Mouse (Mus musculus): Measurements from ENCODE around the gene Cmah. TPM values are rescaled to one million over a fixed set of nuclear protein-coding genes. Genes with fewer than 3 reads are reported as not detected.

The Cmah gene
- total and polyA plus RNA-seq, 3 experiments = 1.4 to 2.2 TPM; not detected in 1

- TF ChIP-seq CTCF (IDR thresholded peaks at IDR 0.05 in 2 of 3, conservative IDR thresholded peaks at IDR 0.05 in 1 of 3; ENCODE audit: control insufficient read depth in 1 of 3, insufficient read depth in 1 of 3, low read depth in 2 of 3, low read length in 3 of 3, poor library complexity in 1 of 3, severe bottlenecking in 1 of 3) = no peak
- TF ChIP-seq GATA1 (IDR thresholded peaks at IDR 0.05; ENCODE audit: low read depth, low read length) = peak; percentile 56
- no peak for TF ChIP-seq HCFC1 (IDR thresholded peaks at IDR 0.05; ENCODE audit: low read depth, low read length)
- TF ChIP-seq MAFK (IDR thresholded peaks at IDR 0.05; ENCODE audit: borderline replicate concordance, low read depth, low read length) = no peak
- no peak for TF ChIP-seq ELF1 (IDR thresholded peaks at IDR 0.05; ENCODE audit: low read depth, low read length)
- peak; percentile 88 for TF ChIP-seq BHLHE40 (IDR thresholded peaks at IDR 0.05; ENCODE audit: borderline replicate concordance, low read depth, low read length)
- TF ChIP-seq E2F4 (IDR thresholded peaks at IDR 0.05; ENCODE audit: borderline replicate concordance, low read depth, low read length) = no peak
Measured at GRCm38 (mm10) chr13:24489515-24489914, 162.3 kb downstream of the Cmah start (continued).

GRCm38 (mm10) chr13:24490041-24490440 lies 162.8 kb downstream of the Cmah start:
- peaks cover 41 to 50% of the 10 kb centered on the region in 2 experiments for H3K4me1 ChIP-seq (ENCODE audit: control insufficient read depth in 1 of 2, insufficient read depth in 2 of 2, low read length in 2 of 2)

GRCm38 (mm10) chr13:24491101-24491500 lies 163.9 kb downstream of the Cmah start:
- TF ChIP-seq KAT2A (conservative IDR thresholded peaks at IDR 0.05; ENCODE audit: low read depth, low read length) (no peak), POLR2AphosphoS2 (IDR thresholded peaks at IDR 0.05; ENCODE audit: low read length) (no peak), ELF1 (IDR thresholded peaks at IDR 0.05; ENCODE audit: low read depth, low read length) (no peak), BHLHE40 (IDR thresholded peaks at IDR 0.05; ENCODE audit: borderline replicate concordance, low read depth, low read length) (no peak), MXI1 (IDR thresholded peaks at IDR 0.05; ENCODE audit: low read depth, low read length) (no peak), ETS1 (IDR thresholded peaks at IDR 0.05; ENCODE audit: low read depth, low read length) (no peak), JUND (IDR thresholded peaks at IDR 0.05; ENCODE audit: low read depth, low read length) (no peak), RAD21 (IDR thresholded peaks at IDR 0.05; ENCODE audit: low read depth, low read length) (no peak), TBP (IDR thresholded peaks at IDR 0.05; ENCODE audit: low read depth, low read length) (no peak), NELFE (IDR thresholded peaks at IDR 0.05; ENCODE audit: low read depth, low read length) (no peak), CHD1 (IDR thresholded peaks at IDR 0.05; ENCODE audit: low read depth, low read length) (no peak), POLR2AphosphoS5 (IDR thresholded peaks at IDR 0.05; ENCODE audit: borderline replicate concordance, low read depth, low read length) (no peak), GABPA (IDR thresholded peaks at IDR 0.05; ENCODE audit: low read depth, low read length) (no peak), E2F4 (IDR thresholded peaks at IDR 0.05; ENCODE audit: borderline replicate concordance, low read depth, low read length) (no peak), ZC3H11A (IDR thresholded peaks at IDR 0.05; ENCODE audit: low read depth, low read length) (no peak), RCOR1 (IDR thresholded peaks at IDR 0.05; ENCODE audit: low read depth, low read length) (no peak), ZNF384 (IDR thresholded peaks at IDR 0.05; ENCODE audit: low read depth, low read length) (no peak), UBTF (IDR thresholded peaks at IDR 0.05; ENCODE audit: borderline replicate concordance, insufficient read depth, low read depth, low read length) (no peak)
- no peaks in the 10 kb centered on the region for H3K79me2 ChIP-seq (ENCODE audit: control insufficient read depth, insufficient read depth, low read length, poor library complexity)
- H3K27ac ChIP-seq (ENCODE audit: control insufficient read depth, low read depth, low read length) = no peak overlapping the region
- H3K9ac ChIP-seq (ENCODE audit: control insufficient read depth, low read depth, low read length, poor library complexity, severe bottlenecking) = no peak overlapping the region
- no peaks in the 10 kb centered on the region for H3K27me3 ChIP-seq (ENCODE audit: control insufficient read depth in 1 of 2, insufficient read depth in 2 of 2, low read length in 2 of 2)
- H3K9me3 ChIP-seq (replicated peaks; ENCODE audit: insufficient read depth, low read length) = no peaks in the 10 kb centered on the region
- H3K4me1 ChIP-seq (ENCODE audit: control insufficient read depth in 1 of 2, insufficient read depth in 2 of 2, low read length in 2 of 2) = peaks cover 41 to 51% of the 10 kb centered on the region in 2 experiments
- no peak for DNase-seq (ENCODE audit: low read depth, low spot score)
- H3K36me3 ChIP-seq (ENCODE audit: control insufficient read depth in 1 of 2, insufficient read depth in 2 of 2, low read length in 2 of 2) = peaks cover 0 to 48% of the 10 kb centered on the region in 2 experiments; a peak in 2 of 4 replicates
- H3K4me3 ChIP-seq (ENCODE audit: control insufficient read depth in 1 of 2, insufficient read depth in 1 of 2, low read depth in 2 of 2, low read length in 2 of 2) = no peak overlapping the region

More at GRCm38 (mm10) chr13:24490041-24490440, 162.8 kb downstream of the Cmah start:
- Histone ChIP-seq H3K79me2 (ENCODE audit: control insufficient read depth, insufficient read depth, low read length, poor library complexity) (no peaks in the 10 kb centered on the region), H3K4me3 (ENCODE audit: control insufficient read depth in 1 of 2, insufficient read depth in 1 of 2, low read depth in 2 of 2, low read length in 2 of 2) (no peak overlapping the region), H3K9me3 (replicated peaks; ENCODE audit: insufficient read depth, low read length) (no peaks in the 10 kb centered on the region), H3K9ac (ENCODE audit: control insufficient read depth, low read depth, low read length, poor library complexity, severe bottlenecking) (no peak overlapping the region), H3K27ac (ENCODE audit: control insufficient read depth, low read depth, low read length) (no peak overlapping the region; the same call in 1 of the 2 replicates), H3K36me3 (ENCODE audit: control insufficient read depth in 1 of 2, insufficient read depth in 2 of 2, low read length in 2 of 2) (peaks cover 0 to 48% of the 10 kb centered on the region in 2 experiments; a peak in 2 of 4 replicates), H3K27me3 (ENCODE audit: control insufficient read depth in 1 of 2, insufficient read depth in 2 of 2, low read length in 2 of 2) (no peaks in the 10 kb centered on the region)
- TF ChIP-seq POLR2AphosphoS5 (IDR thresholded peaks at IDR 0.05; ENCODE audit: borderline replicate concordance, low read depth, low read length) (no peak), UBTF (IDR thresholded peaks at IDR 0.05; ENCODE audit: borderline replicate concordance, insufficient read depth, low read depth, low read length) (no peak), TBP (IDR thresholded peaks at IDR 0.05; ENCODE audit: low read depth, low read length) (no peak), TAL1 (IDR thresholded peaks at IDR 0.05; ENCODE audit: low read length) (no peak), HCFC1 (IDR thresholded peaks at IDR 0.05; ENCODE audit: low read depth, low read length) (no peak), POLR2AphosphoS2 (IDR thresholded peaks at IDR 0.05; ENCODE audit: low read length) (no peak), ETS1 (IDR thresholded peaks at IDR 0.05; ENCODE audit: low read depth, low read length) (no peak), EP300 (IDR thresholded peaks at IDR 0.05; ENCODE audit: low read depth in 1 of 2, low read length in 2 of 2) (no peak), E2F4 (IDR thresholded peaks at IDR 0.05; ENCODE audit: borderline replicate concordance, low read depth, low read length) (no peak), GATA1 (IDR thresholded peaks at IDR 0.05; ENCODE audit: low read depth, low read length) (no peak), BHLHE40 (IDR thresholded peaks at IDR 0.05; ENCODE audit: borderline replicate concordance, low read depth, low read length) (no peak), JUND (IDR thresholded peaks at IDR 0.05; ENCODE audit: low read depth, low read length) (no peak), ZKSCAN1 (IDR thresholded peaks at IDR 0.05; ENCODE audit: low read depth, low read length) (no peak), CHD2 (IDR thresholded peaks at IDR 0.05; ENCODE audit: low read length) (no peak), ELF1 (IDR thresholded peaks at IDR 0.05; ENCODE audit: low read depth, low read length) (no peak), SIN3A (IDR thresholded peaks at IDR 0.05; ENCODE audit: low read length) (no peak), CHD1 (IDR thresholded peaks at IDR 0.05; ENCODE audit: low read depth, low read length) (no peak)
- DNase-seq (ENCODE audit: low read depth, low spot score) = no peak
